Mouse (Mus musculus): ENCODE results near the gene Mrpl45. TPM values are rescaled to one million over a fixed set of nuclear protein-coding genes. Genes with fewer than 3 reads are reported as not detected.
"Not testable (repeated sequence)": the region's sequence is repeated elsewhere in the genome, so short reads cannot be mapped to it uniquely, and the experiment has no call there.

Mrpl45 gene
- polyA plus RNA-seq, 1 experiment from 2014 or later: 46.5 TPM

DNA sequence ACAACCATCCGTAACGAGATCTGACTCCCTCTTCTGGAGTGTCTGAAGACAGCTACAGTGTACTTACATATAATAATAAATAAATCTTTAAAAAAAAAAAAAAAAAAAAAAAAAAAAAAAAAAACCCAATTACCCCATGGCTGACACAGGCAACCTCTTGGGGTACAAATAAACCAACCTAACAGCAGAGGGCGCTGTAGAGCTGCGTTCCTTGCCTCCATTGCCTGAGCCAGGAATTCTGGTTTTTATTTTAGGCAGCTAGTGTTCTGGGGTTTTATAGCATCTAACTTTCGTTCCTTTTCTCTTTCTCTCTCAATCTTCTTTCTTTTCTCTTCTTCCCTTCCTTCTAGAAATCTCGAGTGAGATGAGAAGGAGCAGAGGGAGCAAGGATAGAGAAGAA, 42.1 kb downstream of the Mrpl45 start:
- not testable (repeated sequence) for H3K36me3 ChIP-seq; H3K4me1 ChIP-seq; H3K4me3 ChIP-seq; H3K27me3 ChIP-seq; H3K27ac ChIP-seq (replicated peaks); ATAC-seq (ENCODE audit: low FRiP score, low read depth); H3K9ac ChIP-seq (replicated peaks); H3K9me3 ChIP-seq; H3K4me2 ChIP-seq (replicated peaks)
- 23% methylated on average over 6 of the region's 6 CpGs for WGBS

- no peaks in the 10 kb centered on the region for H3K27me3 ChIP-seq
- peak within 1 kb of the TSS; percentile 99 for H3K9ac ChIP-seq (replicated peaks)
These were observed 46.6 kb downstream of the Mrpl45 start, which contains the start of gene Socs7 for GRCm38 (mm10) chr11:97361948-97362648. Gene Socs7 (plus strand): TSS chr11:97362551.

DNA sequence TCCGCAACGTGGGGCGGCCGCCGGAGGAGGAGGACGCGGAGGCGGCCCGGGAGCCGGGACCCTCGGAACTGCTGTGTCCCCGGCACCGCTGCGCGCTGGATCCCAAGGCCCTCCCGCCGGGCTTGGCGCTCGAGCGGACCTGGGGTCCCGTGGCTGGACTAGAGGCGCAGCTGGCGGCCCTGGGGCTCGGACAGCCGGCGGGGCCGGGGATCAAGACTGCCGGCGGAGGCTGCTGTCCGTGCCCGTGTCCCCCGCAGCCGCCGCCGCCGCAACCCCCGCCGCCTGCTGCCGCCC, 47.1 kb downstream of the Mrpl45 start:
- Histone ChIP-seq H3K36me3 (no peaks in the 10 kb centered on the region), H3K27me3 (no peaks in the 10 kb centered on the region), H3K4me2 (replicated peaks) (peak overlapping the region; percentile 83), H3K4me3 (peak overlapping the region; percentile 99), H3K9ac (replicated peaks) (peak overlapping the region; percentile 99), H3K27ac (replicated peaks) (peak overlapping the region; percentile 85), H3K9me3 (no peaks in the 10 kb centered on the region), H3K4me1 (peaks cover 27% of the 10 kb centered on the region)
- 0% methylated on average over 36 of the region's 39 CpGs for WGBS
- ATAC-seq (ENCODE audit: low FRiP score, low read depth): 0 out of 2 replicates have a peak, but pooled peaks have one; percentile 2

More at GRCm38 (mm10) chr11:97361948-97362648, 46.6 kb downstream of the Mrpl45 start, which contains the start of gene Socs7:
- Histone ChIP-seq H3K4me3 (peak within 1 kb of the TSS; percentile 99), H3K9me3 (no peaks in the 10 kb centered on the region), H3K36me3 (no peaks in the 10 kb centered on the region), H3K4me1 (peaks cover 27% of the 10 kb centered on the region), H3K4me2 (replicated peaks) (peak within 1 kb of the TSS; percentile 83), H3K27ac (replicated peaks) (peak within 1 kb of the TSS; percentile 85)
- 1% methylated on average over 31 of the region's 81 CpGs for WGBS
- peak; percentile 96 for ATAC-seq (ENCODE audit: low FRiP score, low read depth)

DNA sequence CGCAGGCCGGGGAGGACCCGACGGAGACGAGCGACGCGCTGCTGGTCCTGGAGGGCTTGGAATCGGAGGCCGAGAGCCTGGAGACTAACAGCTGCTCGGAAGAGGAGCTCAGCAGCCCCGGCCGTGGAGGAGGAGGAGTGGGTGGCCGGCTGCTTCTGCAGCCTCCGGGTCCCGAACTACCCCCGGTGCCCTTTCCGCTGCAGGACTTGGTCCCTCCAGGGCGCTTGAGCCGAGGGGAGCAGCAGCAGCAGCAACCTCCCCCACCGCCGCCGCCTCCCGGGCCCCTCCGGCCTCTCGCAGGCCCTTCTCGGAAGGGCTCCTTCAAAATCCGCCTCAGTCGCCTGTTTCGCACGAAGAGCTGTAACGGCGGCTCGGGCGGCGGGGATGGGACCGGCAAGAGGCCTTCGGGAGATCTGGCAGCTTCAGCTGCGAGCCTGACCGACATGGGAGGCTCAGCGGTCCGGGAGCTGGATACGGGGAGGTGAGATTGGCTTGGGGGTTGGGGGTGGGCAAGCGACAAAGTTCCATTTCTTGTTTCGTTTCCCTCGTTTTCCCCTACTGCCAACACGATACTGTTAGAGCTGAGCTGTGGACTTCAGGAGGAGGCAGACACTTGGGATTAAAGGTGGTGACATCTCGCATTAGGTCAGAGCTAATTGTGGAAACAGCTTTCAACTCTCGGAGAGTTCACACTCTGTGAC, 47.6 kb downstream of the Mrpl45 start:
- no peaks in the 10 kb centered on the region for H3K9me3 ChIP-seq
- ATAC-seq (ENCODE audit: low FRiP score, low read depth): no peak
- WGBS: under 1% methylated on average over 39 of the region's 49 CpGs

GRCm38 (mm10) chr11:97363644-97363995, 48.1 kb downstream of the Mrpl45 start:
- Histone ChIP-seq H3K9ac (replicated peaks) (peak overlapping the region; percentile 99), H3K27me3 (no peaks in the 10 kb centered on the region), H3K4me3 (peak overlapping the region; percentile 99), H3K27ac (replicated peaks) (peak overlapping the region; percentile 85; the same call in 1 of the 2 replicates), H3K36me3 (no peaks in the 10 kb centered on the region), H3K4me1 (peaks cover 33% of the 10 kb centered on the region), H3K4me2 (replicated peaks) (peak overlapping the region; percentile 83), H3K9me3 (no peaks in the 10 kb centered on the region)
- no peak for ATAC-seq (ENCODE audit: low FRiP score, low read depth)
- WGBS: 2% methylated on average over 7 of the region's 7 CpGs

More for the DNA sequence above, 47.6 kb downstream of the Mrpl45 start:
- Histone ChIP-seq H3K4me2 (replicated peaks) (peak overlapping the region; percentile 83), H3K36me3 (no peaks in the 10 kb centered on the region), H3K27ac (replicated peaks) (peak overlapping the region; percentile 85), H3K27me3 (no peaks in the 10 kb centered on the region), H3K9ac (replicated peaks) (peak overlapping the region; percentile 99), H3K4me3 (peak overlapping the region; percentile 99), H3K4me1 (peaks cover 27% of the 10 kb centered on the region)

GRCm38 (mm10) chr11:97365556-97365955, 50.0 kb downstream of the Mrpl45 start:
- no peak overlapping the region for H3K27ac ChIP-seq (replicated peaks)
- ATAC-seq (ENCODE audit: low FRiP score, low read depth): no peak
- no peaks in the 10 kb centered on the region for H3K9me3 ChIP-seq
- peak overlapping the region; percentile 83 for H3K4me2 ChIP-seq (replicated peaks)
- peaks cover 33% of the 10 kb centered on the region for H3K4me1 ChIP-seq
- H3K9ac ChIP-seq (replicated peaks): peak overlapping the region; percentile 99; the same call in 1 of the 2 replicates
- H3K27me3 ChIP-seq: no peaks in the 10 kb centered on the region
- H3K36me3 ChIP-seq: no peaks in the 10 kb centered on the region
- WGBS: 81% methylated on average over 1 of the region's 1 CpGs
- H3K4me3 ChIP-seq: peak overlapping the region; percentile 99

DNA sequence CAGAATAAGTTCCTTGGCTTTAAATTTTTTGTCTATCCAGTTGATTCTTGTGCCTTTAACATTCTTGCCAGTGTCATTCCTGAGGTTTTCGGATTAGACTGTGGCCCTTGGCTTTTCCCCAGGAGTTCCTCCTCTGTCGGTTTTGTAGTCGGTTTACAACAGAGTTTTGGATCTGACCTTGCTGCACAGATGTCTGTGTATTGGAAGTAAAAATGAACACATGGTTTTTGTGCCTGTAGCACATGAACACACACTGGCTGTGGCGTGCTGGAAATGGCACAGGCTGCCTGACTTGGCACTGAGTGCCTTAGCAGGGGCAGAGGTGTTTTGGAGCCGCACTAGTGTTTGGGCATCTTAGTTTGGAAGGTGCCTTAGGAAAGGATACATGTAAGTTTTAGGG, 53.0 kb downstream of the Mrpl45 start:
- no peak for ATAC-seq (ENCODE audit: low FRiP score, low read depth)
- Histone ChIP-seq H3K4me2 (replicated peaks) (no peak overlapping the region), H3K9ac (replicated peaks) (no peak overlapping the region), H3K4me1 (peaks cover 31% of the 10 kb centered on the region), H3K27ac (replicated peaks) (no peak overlapping the region), H3K36me3 (0 out of 2 replicates have a peak, but pooled peaks cover 6% of the 10 kb centered on the region), H3K9me3 (no peaks in the 10 kb centered on the region), H3K4me3 (no peak overlapping the region), H3K27me3 (no peaks in the 10 kb centered on the region)
- 90% methylated on average over 5 of the region's 5 CpGs for WGBS

GRCm38 (mm10) chr11:97370329-97371091, 55.0 kb downstream of the Mrpl45 start:
- ATAC-seq (ENCODE audit: low FRiP score, low read depth): no peak
- WGBS: 91% methylated on average over 7 of the region's 7 CpGs
- Histone ChIP-seq H3K36me3 (peaks cover 22% of the 10 kb centered on the region), H3K4me1 (peaks cover 11% of the 10 kb centered on the region), H3K4me3 (no peak overlapping the region), H3K9ac (replicated peaks) (no peak overlapping the region), H3K4me2 (replicated peaks) (no peak overlapping the region), H3K9me3 (no peaks in the 10 kb centered on the region), H3K27me3 (no peaks in the 10 kb centered on the region), H3K27ac (replicated peaks) (no peak overlapping the region)

DNA sequence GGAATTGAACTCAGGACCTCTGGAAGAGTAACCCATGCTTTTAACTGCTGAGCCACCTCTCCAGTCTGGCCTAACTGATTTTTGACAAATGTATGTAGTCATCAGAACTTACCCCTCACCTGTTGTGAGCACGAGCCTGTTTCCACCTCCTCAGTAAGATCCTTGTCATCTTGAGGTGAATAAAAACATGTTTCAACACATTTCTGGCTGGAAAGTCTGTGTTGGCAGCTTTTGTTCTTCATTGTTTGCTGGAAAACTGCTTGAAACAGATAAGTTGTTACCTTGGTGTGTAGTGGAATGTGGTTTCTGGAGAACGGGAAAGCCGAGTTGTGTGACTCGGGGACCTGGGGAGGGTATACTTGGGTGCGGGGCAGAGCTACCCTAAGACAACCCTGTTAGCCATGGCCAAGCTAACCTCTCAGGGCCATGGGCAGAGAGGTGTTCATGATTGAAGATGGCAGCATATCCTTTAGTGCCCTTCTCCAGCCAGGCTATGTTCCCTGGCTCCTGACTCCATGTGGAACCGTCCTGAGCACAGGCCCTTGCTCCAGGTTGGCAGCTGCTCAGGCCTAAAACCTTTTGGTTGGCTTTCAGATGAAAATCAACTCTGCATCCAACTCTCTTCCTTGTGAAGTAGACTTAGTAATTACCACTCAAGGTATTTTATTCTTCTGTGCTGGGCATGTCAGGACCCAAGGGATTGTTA, 56.8 kb downstream of the Mrpl45 start:
- Histone ChIP-seq H3K4me3 (no peak overlapping the region), H3K27me3 (no peaks in the 10 kb centered on the region), H3K36me3 (peaks cover 40% of the 10 kb centered on the region), H3K27ac (replicated peaks) (no peak overlapping the region), H3K9ac (replicated peaks) (no peak overlapping the region), H3K4me1 (peaks cover 7% of the 10 kb centered on the region; the same call in 1 of the 2 replicates), H3K9me3 (no peaks in the 10 kb centered on the region), H3K4me2 (replicated peaks) (no peak overlapping the region)
- 84% methylated on average over 6 of the region's 6 CpGs for WGBS
- no peak for ATAC-seq (ENCODE audit: low FRiP score, low read depth)

GRCm38 (mm10) chr11:97373402-97373801, 57.9 kb downstream of the Mrpl45 start:
- Histone ChIP-seq H3K9me3 (no peaks in the 10 kb centered on the region), H3K36me3 (peaks cover 51% of the 10 kb centered on the region), H3K27ac (replicated peaks) (no peak overlapping the region), H3K4me1 (0 out of 2 replicates have a peak, but pooled peaks cover 3% of the 10 kb centered on the region), H3K9ac (replicated peaks) (no peak overlapping the region), H3K4me2 (replicated peaks) (no peak overlapping the region), H3K27me3 (no peaks in the 10 kb centered on the region), H3K4me3 (no peak overlapping the region)
- ATAC-seq (ENCODE audit: low FRiP score, low read depth): no peak
- 94% methylated on average over 2 of the region's 2 CpGs for WGBS

All from midbrain, embryonic 12.5 days (tissue).